Mouse (Mus musculus): ENCODE data around the gene Dach2.
A peak's percentile ranks its signal among the peaks of the same experiment; 100 is the strongest.
"Not testable (repeated sequence)": the region's sequence is repeated elsewhere in the genome, so short reads cannot be mapped to it uniquely, and the experiment has no call there.

Dach2 gene

DNA sequence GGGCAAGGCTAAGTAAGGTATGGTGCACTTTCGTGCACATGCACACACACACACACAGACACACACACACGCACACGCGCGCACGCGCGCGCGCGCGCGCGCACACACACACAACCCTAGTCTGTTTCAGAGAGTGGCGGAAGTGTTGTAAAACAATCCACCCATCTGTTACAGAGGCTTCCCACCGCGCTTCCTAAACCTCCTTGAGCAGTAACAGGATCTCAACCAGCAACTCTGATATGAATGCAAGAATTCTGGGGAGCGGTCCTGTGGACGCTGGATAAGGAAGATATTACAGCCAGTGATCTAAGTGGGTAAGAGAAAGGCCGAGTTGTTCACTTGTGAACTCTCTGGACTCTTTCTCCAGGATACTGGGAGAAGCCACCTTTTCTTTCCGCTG lies at the start of gene Dach2:
Dach2 (plus strand) TSS at position 107 of the 400 bp plus-strand sequence.
- peak; percentile 9 for DNase-seq (ENCODE audit: low read depth, low spot score)

DNA sequence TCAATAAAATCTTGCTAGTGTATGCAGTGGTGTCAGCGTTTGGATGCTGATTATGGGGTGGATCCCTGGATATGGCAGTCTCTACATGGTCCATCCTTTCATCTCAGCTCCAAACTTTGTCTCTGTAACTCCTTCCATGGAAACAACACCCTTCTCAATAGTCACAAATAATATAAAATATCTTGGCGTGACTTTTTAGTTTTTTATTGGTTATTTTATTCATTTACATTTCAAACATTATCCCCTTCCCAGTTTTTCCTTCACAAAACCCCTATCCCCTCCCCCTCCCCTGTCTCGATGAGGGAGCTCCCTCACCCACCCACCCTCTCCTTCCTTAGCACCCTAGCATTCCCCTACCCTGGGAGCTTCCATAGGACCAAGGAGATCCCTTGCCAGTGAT lies 44.9 kb upstream of the Dach2 start:
- not testable (repeated sequence) for DNase-seq (ENCODE audit: low read depth, low spot score)

DNA sequence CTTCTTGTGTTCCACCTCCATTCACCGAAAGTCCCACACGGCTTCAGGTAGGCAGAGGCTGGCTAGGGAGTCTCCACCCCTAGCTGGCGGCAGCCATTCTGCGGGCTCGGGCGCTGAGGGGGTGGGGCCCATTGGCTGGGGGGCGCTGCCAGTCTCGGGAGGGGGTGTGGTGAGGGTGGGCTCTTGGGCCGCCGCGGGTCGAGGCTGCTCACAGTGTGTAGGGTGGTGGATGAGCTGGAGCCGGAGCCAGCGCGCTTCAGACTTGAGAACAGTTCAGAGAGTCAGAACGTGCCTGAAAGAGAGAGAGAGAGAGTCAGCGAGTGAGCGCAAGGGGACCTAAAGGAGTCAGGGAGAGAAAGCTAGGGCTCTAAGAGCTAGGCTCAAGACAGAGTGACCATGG lies 721 bp downstream of the Dach2 start:
- DNase-seq (ENCODE audit: low read depth, low spot score), result peak; percentile 39

DNA sequence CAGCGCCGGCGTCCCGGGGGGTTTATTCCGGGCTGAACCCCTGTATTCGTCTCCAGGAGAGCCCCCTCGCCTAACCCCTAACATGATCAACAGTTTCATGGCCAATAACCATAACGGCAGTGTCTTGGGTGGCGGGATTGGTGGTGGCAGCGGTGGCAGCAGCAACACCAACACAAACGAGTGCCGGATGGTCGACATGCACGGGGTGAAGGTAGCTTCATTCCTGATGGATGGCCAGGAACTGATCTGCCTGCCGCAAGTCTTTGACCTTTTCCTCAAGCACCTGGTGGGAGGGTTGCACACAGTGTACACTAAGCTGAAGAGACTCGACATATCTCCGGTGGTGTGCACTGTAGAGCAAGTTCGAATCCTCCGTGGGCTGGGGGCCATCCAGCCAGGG lies 1.2 kb downstream of the Dach2 start:
- DNase-seq (ENCODE audit: low read depth, low spot score), result no peak

DNA sequence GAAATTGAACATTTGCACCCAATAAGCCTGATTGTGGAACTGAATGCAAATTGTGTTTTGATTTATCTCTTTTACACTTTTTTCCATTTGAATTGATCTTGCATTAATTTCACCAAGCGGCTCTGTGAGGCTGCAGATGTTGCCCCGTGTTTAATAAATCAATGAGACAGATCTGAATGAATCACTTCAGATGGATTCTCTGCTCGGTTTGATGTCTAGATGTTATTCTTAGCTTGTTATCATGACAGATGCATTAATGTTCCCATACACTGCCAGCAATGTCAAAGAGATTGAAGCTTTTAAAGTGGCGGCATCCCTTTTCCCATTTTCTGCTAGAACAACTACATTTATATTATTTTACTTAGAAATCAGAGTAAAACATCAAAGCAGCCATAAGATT lies 7.0 kb downstream of the Dach2 start:
- no peak for DNase-seq (ENCODE audit: low read depth, low spot score)

DNA sequence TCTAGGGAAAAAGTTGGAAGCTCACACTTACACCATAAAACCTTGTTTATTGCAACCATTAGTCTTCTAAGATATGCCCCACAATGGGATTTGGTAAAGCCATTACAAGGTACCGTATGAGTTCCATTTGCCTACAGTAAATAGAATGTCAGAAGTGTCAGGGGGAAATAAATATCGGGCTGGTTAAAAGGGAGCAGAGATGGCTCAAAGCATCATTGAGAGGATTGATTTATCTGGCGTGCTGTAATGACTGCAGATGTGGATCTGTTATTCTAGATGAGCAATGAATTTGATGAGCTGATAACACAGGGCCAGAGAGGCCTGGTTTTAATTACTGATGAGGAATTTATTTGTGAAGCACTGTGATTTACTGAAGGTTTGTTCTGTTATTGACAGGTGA lies 40.8 kb downstream of the Dach2 start:
- DNase-seq (ENCODE audit: low read depth, low spot score), result no peak

DNA sequence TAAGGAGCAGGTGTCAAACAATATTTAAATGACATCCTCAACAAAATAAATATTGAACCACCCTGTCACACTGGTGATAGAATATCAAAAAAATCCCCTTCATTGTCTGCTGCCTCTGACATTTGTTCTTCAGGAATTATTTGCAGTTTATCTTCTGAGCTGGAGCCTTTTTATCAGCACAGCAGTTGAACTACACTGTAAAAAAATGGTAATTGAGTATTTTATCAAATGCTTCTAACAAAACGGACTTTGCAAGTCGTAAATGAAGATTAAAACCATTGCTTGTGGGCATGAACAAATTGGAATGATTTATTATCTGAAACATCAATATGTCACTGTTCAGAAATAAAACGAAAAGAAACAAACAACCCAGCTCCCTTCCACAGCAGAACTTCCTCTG lies 97.1 kb downstream of the Dach2 start:
- no peak for DNase-seq (ENCODE audit: low read depth, low spot score)

DNA sequence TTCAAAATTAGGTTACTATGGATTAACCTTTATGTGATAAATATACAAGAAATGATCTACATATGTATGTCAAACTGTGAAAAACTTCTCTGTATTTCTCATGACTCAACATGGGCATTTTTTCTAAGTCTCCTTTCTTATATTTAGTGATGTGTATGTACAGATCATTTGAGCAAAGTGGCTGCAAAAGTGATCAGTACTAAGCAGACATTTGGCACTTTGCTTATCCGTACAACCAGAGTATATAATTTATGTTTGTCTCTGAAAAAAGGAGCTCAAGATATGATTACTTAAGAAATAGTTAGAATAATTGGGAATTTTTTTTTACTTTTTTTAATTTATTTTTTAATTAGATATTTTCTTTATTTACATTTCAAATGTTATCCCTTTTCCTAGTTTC lies 111.4 kb downstream of the Dach2 start:
- DNase-seq (ENCODE audit: low read depth, low spot score), result no peak

DNA sequence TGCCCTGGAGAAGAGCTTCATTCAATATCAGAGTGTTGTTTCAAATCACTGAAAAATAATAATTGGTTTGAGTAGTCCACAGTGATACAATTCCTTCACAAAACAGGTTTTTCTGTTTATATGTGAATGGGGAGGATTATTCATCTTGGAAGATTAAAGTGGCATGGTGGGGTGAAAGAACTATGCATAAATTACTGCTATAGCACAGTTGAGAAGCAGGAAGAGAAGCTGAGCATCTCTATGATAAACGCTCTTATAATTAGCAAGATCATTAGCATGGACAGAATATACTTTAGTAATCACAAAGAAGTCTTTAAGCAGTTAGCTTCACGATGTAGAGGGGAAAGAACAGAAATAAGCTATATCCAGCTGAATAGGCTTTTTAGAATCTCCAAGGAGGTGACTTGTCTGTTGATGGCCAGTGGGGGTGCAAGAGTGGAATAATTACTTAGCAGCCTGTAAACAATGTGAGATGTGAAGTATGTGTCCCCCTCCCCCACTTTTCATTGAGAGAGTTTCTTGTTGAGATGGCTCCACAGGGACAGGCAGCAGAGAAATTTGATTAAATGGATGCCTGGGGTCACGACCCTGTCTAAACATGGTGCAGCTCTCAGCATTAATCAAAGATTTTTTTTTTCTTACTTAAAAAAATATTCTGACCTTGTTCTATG lies 124.3 kb downstream of the Dach2 start:
- peak; percentile 7 for DNase-seq (ENCODE audit: low read depth, low spot score)

DNA sequence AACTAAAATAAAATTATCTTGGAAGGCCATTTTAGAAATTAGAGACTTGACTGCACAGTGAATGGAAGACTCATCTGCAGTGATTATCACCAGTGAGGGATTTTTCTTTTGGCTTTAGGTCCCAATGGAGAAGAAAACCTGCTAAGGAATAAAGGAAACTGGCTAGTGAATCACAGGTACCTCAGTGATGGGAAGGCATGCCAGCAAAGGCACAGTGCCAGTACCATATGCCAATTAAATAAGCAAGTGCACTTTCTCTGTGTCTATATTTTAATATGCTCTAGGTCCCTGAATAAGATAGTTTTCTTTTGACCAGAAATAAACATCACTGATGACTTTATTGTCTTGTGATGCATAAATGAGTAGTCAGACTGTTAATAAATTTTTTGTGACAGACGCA lies 184.8 kb downstream of the Dach2 start:
- no peak for DNase-seq (ENCODE audit: low read depth, low spot score)

DNA sequence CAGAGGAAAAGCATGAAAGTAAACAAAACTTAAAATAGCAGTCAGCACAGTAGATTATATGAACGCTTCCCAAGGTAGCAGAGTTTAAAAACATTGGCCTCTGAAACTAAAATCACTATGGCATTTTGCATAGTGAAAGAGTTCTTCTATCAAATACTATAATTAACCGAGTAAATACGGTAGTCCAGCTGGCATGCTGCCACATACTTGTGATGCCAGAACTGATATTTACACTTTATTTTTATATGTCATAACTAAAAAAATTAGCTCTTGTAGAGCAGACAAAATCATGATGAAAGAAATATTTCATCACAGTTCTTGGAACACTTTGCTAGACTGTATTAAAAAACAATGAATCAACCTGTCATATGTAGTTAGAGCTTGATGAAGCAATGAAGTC lies 247.8 kb downstream of the Dach2 start:
- DNase-seq (ENCODE audit: low read depth, low spot score), result no peak

DNA sequence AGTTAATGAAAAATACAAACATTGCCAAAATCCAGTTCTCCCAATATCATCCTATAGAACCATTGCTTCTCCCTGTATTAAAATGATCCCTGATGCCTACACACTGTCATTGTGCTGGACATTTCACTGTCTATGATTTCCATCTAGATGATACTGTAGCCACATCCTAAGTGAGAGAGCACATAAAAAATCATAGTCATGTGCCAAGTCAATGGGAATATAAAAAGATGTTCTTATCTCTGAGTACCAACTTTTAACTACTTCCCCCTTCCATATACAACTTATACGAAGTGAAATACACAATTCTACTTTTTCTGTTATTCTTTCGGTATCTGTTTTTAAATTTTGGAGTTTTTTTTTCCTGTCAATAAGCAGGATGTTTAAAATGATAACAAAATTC lies 266.6 kb downstream of the Dach2 start:
- DNase-seq (ENCODE audit: low read depth, low spot score), result no peak

DNA sequence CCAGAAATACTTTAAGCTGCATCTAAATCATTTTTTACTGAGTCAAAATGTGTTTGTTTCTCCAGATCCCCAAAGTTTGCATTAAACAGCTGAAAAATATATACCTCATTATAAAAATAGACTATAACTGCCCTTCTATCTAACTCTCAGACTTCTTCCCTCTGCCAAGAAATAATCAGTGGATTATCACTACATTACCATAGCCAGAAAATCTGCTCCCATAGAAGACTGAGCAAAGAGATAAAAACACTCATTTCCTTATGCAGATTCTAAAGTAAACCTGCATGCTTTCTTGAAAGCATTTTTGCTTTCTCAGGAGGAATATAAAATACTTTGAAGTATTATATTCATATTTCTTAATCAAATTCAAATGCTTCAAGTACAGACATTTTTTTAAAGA lies 368.8 kb downstream of the Dach2 start:
- no peak for DNase-seq (ENCODE audit: low read depth, low spot score)

DNA sequence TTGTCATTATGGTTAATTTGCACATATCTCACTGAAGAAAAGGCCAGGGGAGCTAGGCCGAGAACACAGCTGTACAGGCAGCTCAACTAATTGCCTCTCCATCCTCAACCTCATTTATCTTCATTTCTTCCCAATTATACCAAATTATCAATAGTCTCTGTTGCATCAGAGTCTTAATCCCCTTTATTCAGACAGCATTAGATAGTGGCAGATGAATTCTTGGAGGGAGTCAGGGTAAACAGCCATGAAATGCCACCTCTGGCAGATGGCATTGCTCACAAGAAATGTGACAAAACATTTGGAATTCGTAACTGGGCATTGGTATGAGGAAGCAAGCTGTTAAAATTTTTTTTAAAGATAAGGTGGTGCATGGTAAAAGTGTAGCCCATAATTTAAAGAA lies 389.9 kb downstream of the Dach2 start:
- DNase-seq (ENCODE audit: low read depth, low spot score), result no peak

DNA sequence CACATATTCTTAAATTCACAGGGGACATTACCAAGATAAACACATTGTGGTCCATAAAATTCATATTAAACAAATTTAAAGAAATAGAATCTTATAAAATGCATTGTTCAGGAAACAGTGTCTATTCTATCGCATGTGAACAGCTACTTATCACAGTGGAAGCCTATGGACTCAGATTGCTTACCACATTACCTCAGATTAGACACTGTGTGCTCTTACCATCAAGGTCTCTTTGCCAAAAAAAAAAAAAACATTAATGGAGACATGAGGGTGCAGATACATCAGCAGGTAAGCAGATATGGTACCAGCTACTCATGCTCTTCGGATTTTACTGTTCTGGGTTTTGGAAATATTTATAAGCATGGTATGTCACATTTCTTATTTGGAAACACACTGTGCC lies 415.1 kb downstream of the Dach2 start:
- no peak for DNase-seq (ENCODE audit: low read depth, low spot score)

DNA sequence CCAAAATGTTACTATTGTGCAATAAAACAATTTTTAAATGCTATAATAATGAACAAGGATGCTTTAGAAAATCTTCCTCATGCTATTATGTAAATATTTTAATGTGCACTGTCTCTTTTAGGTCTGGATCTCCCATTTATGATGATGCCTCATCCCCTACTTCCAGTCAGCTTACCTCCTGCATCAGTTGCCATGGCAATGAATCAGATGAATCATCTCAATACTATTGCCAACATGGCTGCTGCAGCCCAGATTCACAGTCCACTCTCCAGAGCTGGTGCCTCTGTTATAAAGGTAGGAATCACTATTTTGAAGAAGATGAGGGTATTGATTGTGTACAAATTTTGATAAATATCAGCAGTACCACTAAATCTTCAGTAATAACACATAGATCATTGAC lies 426.8 kb downstream of the Dach2 start:
- no peak for DNase-seq (ENCODE audit: low read depth, low spot score)

DNA sequence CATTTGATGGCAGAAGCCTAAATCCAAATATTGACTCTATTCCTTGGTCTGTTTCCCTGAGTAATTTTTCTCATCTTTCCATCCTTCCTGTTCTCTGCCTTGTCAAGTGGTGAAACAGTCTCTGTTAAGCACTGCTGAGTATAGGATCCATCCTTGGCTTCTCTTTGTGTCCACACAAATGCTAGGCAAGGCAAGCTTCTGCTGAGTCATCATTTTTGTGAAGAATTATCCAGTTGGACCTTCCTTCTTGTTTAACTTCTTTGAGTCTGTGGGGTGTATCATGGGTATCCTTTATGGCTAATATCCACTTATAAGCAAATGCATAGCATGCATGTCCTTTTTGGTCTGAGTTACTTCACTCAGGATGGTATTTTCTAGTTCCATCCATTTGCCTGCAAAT lies 449.8 kb downstream of the Dach2 start:
- DNase-seq (ENCODE audit: low read depth, low spot score), result no peak

DNA sequence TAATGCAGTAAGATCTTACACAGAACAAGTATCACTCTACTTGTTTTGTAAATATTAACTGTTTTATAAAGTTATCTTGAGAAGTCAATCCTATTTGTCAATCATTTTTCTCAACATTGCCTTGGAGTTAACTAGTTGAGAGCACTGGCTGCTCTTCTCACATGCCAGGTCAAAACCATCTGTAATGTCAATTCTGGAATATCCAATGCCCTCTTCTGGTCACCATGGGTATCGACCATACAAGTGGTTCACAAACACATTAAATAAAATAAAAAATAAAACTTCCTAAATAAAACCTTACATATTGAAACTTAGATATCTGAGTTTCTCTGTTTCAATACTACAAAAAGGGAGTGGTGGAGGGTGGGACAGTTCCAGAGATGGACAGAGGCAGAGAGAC lies 495.0 kb downstream of the Dach2 start:
- DNase-seq (ENCODE audit: low read depth, low spot score), result no peak

DNA sequence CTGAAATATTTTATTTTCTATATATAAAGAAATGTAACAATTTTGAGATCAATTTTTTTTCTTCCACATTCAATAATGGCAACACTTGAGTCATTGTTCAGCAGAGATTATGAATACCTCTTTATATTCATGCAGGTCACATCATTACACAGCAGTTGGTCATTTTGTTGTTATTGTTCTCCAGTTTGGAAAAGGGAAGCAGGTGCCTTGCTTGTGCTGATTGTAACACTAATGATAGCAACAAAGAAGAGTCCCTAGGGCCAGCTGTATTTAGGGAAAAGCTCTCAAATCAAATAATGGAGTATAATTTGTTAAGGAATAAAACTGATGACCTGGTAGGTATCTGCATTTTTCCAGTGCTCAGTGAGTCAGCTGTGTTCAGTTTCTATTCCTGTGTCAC lies 513.1 kb downstream of the Dach2 start:
- DNase-seq (ENCODE audit: low read depth, low spot score), result no peak

DNA sequence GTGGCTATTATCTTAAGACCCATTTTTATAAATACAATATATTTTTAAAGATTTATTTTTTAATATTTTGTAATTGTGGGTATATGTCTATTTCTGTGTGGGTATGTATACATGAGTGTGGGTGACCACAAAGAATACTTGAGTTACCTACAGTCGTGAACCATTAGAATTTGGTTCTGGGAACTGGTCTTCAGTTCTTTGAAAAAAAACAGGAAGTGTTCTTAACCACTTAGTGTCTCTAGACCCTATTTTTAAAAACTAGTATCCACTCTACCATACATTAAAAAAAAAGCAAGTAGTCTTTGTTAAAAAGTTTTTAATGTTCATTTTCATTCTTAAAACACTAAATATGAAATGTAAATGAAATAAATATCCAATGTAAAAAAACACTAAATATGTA lies 529.5 kb downstream of the Dach2 start:
- DNase-seq (ENCODE audit: low read depth, low spot score), result no peak

DNA sequence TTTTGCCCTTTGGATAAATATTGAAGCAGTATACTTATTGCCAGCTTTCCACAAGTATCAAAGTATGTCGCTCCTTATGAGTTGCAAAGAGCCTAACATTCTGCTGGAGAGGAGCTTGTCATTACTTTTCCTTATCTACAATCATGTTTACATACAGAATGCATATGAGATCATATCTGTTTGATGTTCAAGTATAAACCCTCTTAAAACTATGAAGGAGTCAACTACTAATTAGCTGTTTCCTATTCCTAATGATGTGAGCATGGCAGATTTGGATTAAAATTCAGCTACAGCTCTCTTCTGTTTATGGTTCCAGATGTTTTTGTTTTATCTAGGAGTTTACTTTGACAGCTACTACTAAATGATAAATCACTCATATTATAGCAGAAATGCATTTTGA lies 535.8 kb downstream of the Dach2 start:
- no peak for DNase-seq (ENCODE audit: low read depth, low spot score)

DNA sequence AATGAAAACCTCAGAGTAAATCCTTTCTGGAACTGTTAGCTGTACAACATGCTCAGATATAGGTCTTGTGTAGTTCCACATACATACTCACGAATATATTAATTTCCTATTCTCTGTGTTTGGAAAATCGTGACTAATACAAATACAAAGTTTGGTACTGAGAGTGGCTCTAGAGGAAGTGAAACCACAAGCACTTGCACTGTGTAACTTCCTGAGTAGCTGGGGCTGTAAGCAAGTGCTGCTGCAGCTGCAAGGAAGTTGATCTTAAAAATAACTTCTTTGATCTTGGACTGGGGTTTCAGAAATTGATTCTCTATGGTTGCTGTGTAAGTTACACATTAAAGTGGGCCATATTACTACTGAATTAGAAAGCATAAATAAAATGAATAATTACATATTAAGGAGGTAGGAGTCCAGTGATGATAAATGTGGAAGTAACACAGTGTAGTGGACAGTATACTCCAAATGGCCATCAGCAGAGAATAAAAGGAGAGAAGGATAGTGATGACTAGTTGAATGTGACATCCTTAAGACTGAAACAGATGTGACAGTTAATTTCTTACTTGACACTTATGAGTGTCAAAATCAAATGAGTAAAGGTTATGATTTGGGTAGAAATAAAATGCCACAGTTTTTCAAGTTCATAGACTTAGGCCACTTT lies 570.7 kb downstream of the Dach2 start:
- DNase-seq (ENCODE audit: low read depth, low spot score), result no peak

All from embryo, embryonic 11.5 days (tissue).